Comparison of ENCODE assay signal across 11 mouse cellular contexts in the genomic region with DNA sequence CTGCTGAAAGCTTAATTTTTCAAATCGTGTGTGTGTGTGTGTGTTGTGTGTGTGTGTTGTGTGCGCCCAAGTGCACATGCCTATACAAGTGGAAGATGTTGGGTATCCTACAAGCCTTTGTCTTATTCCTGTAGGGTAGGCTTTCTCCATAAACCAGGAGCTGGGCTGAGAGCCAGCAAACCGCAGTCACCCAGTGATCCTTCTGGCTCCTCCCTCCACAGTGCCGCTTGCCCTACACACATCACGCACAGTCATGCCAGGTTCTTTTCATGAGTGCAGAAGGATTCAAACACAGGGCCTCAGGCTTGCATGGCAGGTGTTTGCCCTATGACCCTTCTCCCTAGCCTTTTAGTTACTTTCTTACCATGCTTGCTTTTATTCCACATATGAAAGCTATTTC. TPM values are rescaled to one million over a fixed set of nuclear protein-coding genes. Genes with fewer than 3 reads are reported as not detected.
A peak's percentile ranks its signal among the peaks of the same experiment; 100 is the strongest.
DNase-seq lines count a peak whose midpoint lies in the region; ATAC-seq and TF ChIP-seq lines count a peak whose summit lies in the region.
"Had no signal": no experiment of that assay in that cellular context is flagged by ENCODE, and none has a peak within 500 bp of the region (broad histone marks: within the 10 kb centered on the region; RNA-seq: fewer than 3 reads in every experiment).

No protein-coding gene starts in this region.

- H3K9ac ChIP-seq in heart, postnatal 0 days (replicated peaks; ENCODE audit: low read depth, low read length) = no peak overlapping the region
- no peak overlapping the region for H3K9ac ChIP-seq in forebrain, embryonic 15.5 days (replicated peaks)
- H3K9ac ChIP-seq: embryonic facial prominence, embryonic 13.5 days; liver, embryonic 13.5 days had no signal

- no peaks in the 10 kb centered on the region for H3K27me3 ChIP-seq in heart, postnatal 0 days (ENCODE audit: control insufficient read depth, insufficient read depth, low read length)
- no peaks in the 10 kb centered on the region for H3K27me3 ChIP-seq in forebrain, embryonic 15.5 days
- H3K27me3 ChIP-seq: embryonic facial prominence, embryonic 13.5 days; liver, embryonic 13.5 days had no signal

- H3K4me1 ChIP-seq in heart, postnatal 0 days (ENCODE audit: control insufficient read depth, insufficient read depth) = peaks cover 36% of the 10 kb centered on the region
- no peaks in the 10 kb centered on the region for H3K4me1 ChIP-seq in forebrain, embryonic 15.5 days

- 63% methylated on average over 5 of the region's 5 CpGs for WGBS in heart, postnatal 0 days
- 58% methylated on average over 5 of the region's 5 CpGs for WGBS in forebrain, embryonic 15.5 days

- TF ChIP-seq CTCF in heart, postnatal 0 days (IDR thresholded peaks at IDR 0.05; ENCODE audit: low read depth) = no peak

- peak overlapping the region; percentile 22 for H3K27ac ChIP-seq in heart, postnatal 0 days (ENCODE audit: low read depth)
- H3K27ac ChIP-seq in forebrain, embryonic 15.5 days (replicated peaks) = no peak overlapping the region
- H3K27ac ChIP-seq: embryonic facial prominence, embryonic 13.5 days; heart, adult 2 months; liver, embryonic 13.5 days had no signal

- DNase-seq in heart, postnatal 0 days (ENCODE audit: low spot score) = no peak
- no peak for DNase-seq in heart, adult 8-10 months (ENCODE audit: low spot score)
- peak; percentile 20 for DNase-seq in retina, postnatal 1 day
- no peak for DNase-seq in retina, embryonic 14.5 days (ENCODE audit: low spot score)
- no peak for DNase-seq in spleen, adult 12 weeks (ENCODE audit: low spot score)
- DNase-seq: liver, embryonic 13.5 days; thymus, postnatal 25 days had no signal

- no peak overlapping the region for H3K4me3 ChIP-seq in heart, postnatal 0 days (ENCODE audit: low read depth, low read length)
- H3K4me3 ChIP-seq in forebrain, embryonic 15.5 days = no peak overlapping the region
- H3K4me3 ChIP-seq: embryonic facial prominence, embryonic 13.5 days; heart, adult 2 months; liver, embryonic 13.5 days had no signal

- H3K36me3 ChIP-seq in heart, postnatal 0 days (replicated peaks; ENCODE audit: control insufficient read depth, insufficient read depth, low read length) = no peaks in the 10 kb centered on the region
- no peaks in the 10 kb centered on the region for H3K36me3 ChIP-seq in forebrain, embryonic 15.5 days
- H3K36me3 ChIP-seq: embryonic facial prominence, embryonic 13.5 days; liver, embryonic 13.5 days had no signal

- no peak for TF ChIP-seq EP300 in heart, postnatal 0 days (IDR thresholded peaks at IDR 0.05; ENCODE audit: low read depth)

- no peaks in the 10 kb centered on the region for H3K9me3 ChIP-seq in heart, postnatal 0 days (replicated peaks; ENCODE audit: control insufficient read depth, low read length)
- H3K9me3 ChIP-seq in forebrain, embryonic 15.5 days = no peaks in the 10 kb centered on the region
- H3K9me3 ChIP-seq: embryonic facial prominence, embryonic 13.5 days; liver, embryonic 13.5 days had no signal

- ATAC-seq in heart, postnatal 0 days (ENCODE audit: insufficient read depth, low read depth) = peak; percentile 30; the same call in 1 of the 2 replicates
- ATAC-seq in forebrain, embryonic 15.5 days (replicated peaks) = 0 out of 2 replicates have a peak, but pooled peaks have one; percentile 17
- no peak for ATAC-seq in megakaryocyte progenitor cell, adult 5-6 weeks (replicated peaks; ENCODE audit: poor library complexity)

- no peak overlapping the region for H3K4me2 ChIP-seq in heart, postnatal 0 days (ENCODE audit: low read depth, low read length)
- H3K4me2 ChIP-seq in forebrain, embryonic 15.5 days (replicated peaks) = no peak overlapping the region
- H3K4me2 ChIP-seq: embryonic facial prominence, embryonic 13.5 days; liver, embryonic 13.5 days had no signal

RNA-seq across cellular contexts. Expression of a gene that starts 45.0 kb away (rescaled TPM):
- total RNA-seq in heart, postnatal 0 days (2014; rRNA removed; ENCODE audit: low replicate concordance) = 2.2 and 3.0 TPM in 2 replicates
- 6.3 and 6.6 TPM in 2 replicates for polyA plus RNA-seq in heart, postnatal 0 days (2015; fragmentation: Nextera tagmentation; extraction: Ambion mirVana)
- 1 to 10 TPM; 7.7 to 8.8 (median 8.0) TPM for total RNA-seq in heart, adult 8-10 months (2022)
- 14.9 and 15.8 TPM in 2 replicates for polyA plus RNA-seq in forebrain, embryonic 15.5 days (2015; fragmentation: Nextera tagmentation; extraction: Ambion mirVana)
- total RNA-seq in megakaryocyte progenitor cell, adult 5-6 weeks (2015) = 20.1 and 21.5 TPM in 2 replicates
- 6.7 and 11.7 TPM in 2 replicates for total RNA-seq in megakaryocyte progenitor cell, adult 5-6 weeks (2017)
